Mouse (Mus musculus): ENCODE results near the gene Baiap3.

GRCm38 (mm10) chr17:25225659-25226058 lies 30.5 kb downstream of the Baiap3 start:
- no peak for TF ChIP-seq CTCF (IDR thresholded peaks at IDR 0.05; ENCODE audit: insufficient read depth, low read depth, low read length)
- TF ChIP-seq POLR2A (IDR thresholded peaks at IDR 0.05; ENCODE audit: insufficient read depth, low read depth, low read length) = no peak
